Mouse (Mus musculus) 416B (cell line): ENCODE results near the gene Rin1.

Experiments used
- DNase-seq: peaks from one replicate; pipeline ENCODE4 v3.0.0; 2011; ENCODE audit warnings: low read depth

Gene Rin1

DNA sequence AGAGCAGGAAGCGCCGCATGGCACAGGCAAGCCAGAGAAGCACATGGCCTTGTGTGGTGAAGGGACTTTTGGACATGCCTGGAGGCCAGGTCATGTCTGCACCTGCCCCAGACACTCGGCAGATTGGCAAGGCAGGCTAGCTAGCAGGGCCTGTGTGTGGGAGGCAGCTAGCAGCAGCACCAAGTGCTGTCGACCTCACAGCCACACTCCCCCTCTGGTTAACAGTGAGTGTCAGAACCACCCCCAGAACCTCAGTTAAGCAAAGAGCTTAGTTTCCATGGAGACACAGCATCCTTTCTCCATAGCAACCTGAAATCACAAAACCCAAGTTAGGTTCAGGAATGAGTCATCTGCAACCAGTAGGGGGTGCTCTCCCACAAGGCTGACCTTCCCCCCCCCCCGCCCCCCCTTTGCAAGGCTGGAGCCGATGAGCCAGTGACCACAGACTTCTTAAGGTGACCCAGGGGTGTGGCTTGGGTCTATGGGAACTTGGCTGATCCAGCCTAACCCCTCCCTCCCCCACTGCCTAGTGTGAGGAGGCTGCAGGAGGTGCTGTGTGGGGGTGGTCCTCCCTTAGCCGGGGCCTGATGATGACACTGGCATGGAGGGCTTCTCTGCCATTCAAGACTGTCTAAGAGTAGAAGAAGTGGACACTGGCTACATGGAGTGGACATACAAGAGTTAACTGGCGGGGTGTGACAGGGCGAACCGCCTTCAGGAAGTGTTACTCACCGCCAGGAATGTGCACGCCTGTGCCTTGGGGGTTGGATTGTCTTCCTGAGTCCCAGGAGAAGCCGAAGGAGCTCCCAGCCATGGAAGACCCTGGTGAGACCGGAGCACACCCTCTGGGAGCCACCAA lies at the start of gene Rin1:
Rin1 (plus strand) TSS at position 435 of the 859 bp plus-strand sequence.
- DNase-seq = peak; percentile 95

DNA sequence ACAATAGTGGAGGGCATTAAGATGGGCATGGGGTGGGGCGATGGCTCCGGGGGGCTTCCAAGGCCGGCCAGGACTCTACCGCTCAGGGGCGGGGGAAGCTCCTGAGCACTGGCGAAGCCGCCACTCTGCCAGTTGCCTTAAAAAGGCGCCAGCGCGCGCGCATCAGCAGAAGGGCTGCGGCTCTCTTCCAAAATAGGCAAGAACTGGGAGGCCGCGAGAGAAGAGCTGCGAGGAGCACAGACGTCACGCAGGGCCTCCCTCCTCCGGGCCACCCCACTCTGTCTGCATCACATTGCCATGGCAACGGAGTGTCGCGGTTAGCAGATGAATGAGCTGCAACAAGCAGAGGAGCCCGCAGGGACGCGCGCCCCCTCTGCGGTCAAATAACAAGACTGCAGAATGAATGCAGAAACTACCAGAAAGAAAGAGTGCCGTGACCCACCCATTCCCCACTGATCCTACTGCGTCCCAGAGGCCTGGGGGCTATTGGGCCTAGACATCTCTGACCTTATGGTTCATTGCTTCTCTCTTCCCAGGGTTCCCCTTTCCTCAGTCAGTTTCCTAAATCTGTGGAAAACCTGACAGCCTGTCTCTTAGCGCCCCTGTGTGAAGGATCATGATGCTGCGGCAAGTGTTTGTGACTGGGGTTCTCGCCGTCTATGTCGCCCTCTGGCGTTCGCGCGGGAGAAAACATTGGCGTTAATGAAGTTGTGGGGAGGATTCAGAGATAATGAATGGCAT lies 48.4 kb upstream of the Rin1 start:
- DNase-seq = peak; percentile 74

DNA sequence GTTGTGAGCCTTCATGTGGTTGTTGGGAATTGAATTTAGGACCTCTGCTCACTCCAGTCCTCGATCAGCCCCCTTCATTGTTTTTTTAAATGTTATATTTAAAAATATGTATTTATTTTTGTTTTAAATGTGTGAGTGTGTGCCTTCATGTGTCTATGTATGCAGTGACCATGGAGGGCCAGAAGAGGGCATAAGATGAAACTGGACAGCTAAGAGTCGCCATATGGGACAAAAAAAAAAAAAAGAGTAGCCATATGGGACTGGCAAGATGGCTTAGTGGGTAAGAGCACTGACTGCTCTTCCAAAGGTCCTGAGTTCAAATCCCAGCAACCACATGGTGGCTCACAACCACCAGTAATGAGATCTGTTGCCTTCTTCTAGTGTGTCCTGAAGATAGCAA lies 46.6 kb upstream of the Rin1 start:
- DNase-seq = peak; percentile 55

DNA sequence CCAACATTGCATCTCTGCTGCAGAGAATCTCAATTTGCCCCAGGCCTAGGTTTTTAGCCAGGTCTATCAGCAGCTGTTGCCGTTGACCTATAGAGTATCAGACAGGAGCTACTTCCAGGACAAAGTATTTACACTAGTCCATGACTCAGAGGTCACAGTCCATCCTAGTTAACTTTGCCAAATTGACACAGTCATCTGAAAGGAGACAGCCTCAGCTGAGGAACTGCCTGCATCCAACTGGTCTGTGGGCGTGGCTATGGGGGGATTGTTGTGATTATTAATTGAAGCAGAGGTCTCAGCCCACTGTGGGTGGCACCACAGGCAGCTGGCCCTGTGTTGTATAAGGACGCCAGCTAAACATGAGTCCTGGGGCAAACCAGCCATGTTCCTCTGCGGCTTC lies 45.4 kb upstream of the Rin1 start:
- no peak for DNase-seq

DNA sequence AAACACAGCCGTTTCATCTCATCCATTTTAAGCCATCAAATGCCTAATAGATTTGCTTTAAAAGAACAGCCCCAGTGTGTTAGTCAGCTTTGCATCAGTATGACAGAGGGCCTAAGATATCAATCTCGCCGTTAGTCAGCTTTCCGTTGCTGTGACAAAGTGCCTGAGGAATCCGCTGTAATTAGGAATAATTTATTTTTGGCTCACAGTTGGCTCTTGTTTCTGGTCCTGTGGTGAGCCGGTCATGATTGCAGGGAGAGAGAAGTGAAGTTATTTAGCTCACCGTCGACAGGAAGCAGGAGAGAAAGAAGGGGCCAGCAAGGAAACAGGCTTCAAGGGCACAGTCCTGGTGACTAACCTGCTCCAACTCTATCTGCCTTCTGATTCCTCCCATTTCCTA lies 37.1 kb upstream of the Rin1 start:
- DNase-seq = peak; percentile 67

DNA sequence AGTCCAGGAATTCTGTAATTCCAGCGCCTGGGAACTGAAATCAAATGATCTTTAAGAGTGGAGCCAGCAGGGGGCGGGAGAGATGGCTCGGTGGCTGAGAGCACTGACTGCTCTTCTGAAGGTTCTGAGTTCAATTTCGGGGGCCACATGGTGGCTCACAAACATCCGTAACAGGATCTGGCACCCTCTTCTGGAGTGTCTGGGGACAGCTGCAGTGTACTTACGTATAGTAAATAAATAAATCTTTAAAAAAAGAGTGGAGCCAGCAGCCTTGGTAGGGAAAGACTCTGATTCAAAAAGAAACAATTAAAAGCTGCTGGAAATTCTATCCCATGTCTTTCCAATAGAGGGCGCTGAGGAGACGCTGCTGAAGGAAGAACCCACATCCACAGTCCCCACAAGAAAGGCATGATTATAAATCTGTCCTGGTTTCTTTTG lies 35.3 kb upstream of the Rin1 start:
- DNase-seq = peak; percentile 78

DNA sequence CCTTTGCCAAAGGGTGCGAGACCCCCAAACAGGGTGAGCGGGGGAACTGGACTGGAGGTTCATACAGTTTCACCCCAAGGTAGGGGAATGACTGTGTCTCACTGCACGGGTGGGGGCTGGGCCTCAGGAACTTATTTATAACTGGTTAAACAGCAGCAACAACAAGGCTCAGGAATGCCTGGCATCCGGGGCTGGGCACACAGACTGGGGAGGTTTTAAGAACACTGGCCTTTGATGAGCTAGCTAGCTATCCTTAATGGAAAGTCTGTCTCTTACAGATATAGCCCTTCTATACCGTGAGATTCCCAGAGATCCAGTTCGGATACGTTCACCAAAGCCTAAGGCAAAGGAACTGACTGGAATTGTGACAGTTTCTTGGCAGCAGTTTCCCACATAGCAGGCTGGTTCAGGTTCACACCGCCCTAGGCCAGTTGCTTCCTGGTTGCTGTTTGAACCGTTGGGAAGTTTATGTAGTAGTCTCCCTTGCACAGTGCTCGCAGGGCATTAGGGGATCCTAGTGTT lies 34.0 kb upstream of the Rin1 start:
- no peak for DNase-seq

DNA sequence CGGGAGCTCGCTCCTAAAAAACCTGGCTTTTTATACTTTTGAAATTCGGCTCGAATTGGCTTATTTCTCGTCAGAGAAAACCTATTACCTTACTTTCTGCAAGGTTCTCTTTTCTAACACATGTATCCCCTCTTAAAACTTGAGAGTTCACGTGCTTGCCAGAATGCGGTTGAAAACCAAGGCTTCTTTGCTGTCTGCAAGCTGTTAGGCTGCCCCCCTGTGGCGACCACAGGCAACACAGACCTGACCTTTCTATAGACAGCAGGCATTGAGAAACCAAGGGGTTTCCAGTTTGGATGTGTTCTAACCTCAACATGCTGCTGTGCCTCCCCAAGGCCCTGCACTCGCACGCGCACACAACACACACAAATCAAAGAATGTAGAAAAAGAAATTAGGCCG lies 33.5 kb upstream of the Rin1 start:
- peak; percentile 90 for DNase-seq

DNA sequence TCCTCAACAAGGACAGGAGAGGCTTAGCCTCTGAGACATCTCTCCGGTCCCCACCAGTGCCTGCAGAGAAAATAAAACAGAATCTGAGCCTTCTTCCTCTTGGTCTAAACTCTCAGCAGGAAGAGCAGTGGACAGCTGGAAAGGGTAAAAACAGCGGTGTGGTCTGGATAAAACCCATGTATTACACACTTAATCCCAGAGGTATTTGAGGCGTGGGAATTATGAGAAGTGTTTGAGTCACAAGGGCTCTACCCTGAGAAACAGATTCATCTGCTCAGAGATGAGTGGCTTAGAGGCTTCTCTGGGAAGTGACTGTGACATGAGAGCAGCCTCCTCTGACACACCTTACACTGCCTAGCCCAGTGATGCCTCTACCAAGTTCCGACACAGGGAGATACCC lies 32.7 kb upstream of the Rin1 start:
- no peak for DNase-seq

DNA sequence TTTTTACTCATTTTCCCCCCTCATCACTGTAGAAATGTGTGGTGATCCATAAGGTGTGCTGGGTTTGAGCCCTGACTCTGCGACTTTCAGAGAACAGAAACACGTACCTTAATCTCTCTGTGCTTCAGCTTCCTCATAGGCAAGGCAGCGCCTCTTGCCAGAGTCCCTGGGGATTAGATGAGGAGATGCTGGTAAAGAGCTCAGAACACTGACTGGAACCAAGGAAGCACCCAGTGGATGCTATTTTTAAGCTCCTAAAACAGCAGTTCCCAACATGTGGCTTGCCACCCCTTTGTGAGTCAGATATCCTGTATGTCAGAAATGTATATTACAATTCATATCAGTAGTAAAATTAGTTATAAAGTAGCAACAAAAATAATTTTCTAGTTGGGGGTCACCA lies 32.1 kb upstream of the Rin1 start:
- DNase-seq = no peak

DNA sequence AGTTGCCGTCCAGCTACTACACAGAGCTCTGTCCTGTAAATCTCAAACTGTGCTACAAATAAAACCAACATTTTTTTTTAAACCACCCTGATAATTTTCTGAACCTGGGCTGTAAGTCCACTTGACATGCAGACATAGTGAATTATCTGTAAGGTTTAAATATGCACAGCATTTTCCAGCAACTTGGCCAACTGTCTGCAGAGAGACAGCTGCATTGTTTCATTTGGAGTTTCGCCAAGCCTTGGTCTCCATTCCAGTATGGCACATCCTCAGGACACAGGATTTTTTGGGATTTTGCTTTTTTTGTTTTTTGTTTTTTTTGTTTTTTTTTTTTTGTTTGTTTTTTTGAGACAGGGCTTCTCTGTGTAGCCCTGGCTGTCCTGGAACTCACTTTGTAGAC lies 28.9 kb upstream of the Rin1 start:
- no peak for DNase-seq

DNA sequence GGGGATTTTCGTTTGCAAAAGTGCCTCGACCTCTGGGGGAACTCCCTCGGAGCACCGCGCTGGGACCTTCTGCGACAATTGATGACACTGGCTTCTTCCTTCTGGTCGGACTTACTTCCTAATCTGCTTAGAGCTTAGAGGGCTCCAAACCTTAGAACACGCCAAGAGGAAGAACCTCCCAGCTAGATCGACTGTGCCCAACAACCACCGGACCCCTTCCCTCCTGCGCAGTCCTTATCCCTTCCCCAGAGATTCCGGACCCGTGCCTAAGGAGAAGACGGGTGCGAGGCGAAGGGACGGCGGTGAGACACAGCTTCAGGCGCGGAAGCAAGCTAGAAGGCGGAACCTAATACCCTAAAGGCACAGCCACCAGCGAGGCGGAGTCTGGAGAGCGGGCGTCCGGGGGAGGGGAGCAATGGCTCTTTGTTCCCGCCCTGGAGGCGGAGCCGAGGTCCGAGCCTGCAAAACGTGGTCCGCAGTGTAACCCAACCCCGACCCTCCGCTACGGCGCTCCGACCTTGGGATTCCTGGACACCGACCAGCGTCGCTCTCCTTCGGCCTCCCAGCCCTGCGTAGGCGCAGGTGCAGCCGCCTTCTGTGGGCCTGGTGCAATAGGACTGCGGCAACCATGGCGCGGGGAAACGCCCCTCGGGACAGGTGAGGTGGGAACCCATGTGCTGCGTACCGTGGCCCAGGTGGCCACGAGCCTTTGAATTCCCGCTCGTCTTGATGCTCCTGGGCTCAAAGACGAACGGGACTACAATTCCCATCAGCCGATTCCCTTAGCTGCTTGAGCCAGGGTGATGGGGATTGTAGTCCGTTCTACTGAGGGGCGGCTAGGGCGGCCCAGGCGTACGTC lies 26.4 kb upstream of the Rin1 start, which contains the start of gene Slc29a2:
Slc29a2 (plus strand) TSS at position 240 of the 859 bp plus-strand sequence.
- peak; percentile 93 for DNase-seq

DNA sequence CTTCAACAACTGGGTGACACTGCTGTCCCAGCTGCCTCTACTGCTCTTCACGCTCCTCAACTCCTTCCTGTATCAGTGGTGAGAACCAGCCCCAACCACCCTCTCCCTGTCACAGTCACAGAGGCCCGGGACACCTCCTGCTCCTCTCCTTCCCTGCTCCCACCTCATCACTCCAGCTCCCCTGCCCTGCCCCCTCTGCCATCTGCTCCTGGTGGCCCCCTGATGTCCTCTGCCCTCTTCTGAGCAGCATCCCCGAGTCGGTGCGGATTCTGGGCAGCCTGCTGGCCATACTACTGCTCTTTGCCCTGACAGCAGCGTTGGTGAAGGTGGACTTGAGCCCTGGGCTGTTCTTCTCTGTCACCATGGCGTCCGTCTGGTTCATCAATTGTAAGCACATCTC lies 24.2 kb upstream of the Rin1 start:
- no peak for DNase-seq

DNA sequence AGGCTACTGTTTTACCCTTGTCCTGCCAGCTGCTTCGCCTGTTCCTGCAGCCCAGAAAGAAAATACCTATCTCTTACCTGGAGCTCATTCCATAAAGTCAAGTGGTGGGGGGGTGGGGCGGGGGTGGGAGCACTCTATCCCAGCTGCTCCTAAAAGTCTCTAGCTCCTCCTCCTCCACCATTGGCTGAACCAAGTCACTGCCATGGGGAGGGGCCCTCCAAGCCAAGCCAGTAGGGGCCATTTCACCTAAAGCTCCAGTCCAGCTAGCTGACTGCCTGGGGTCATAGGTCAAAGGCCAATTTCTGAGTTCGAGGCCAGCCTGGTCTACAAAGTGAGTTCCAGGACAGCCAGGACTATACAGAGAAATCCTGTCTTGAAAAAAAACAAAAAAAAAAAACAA lies 17.6 kb upstream of the Rin1 start:
- DNase-seq = no peak

DNA sequence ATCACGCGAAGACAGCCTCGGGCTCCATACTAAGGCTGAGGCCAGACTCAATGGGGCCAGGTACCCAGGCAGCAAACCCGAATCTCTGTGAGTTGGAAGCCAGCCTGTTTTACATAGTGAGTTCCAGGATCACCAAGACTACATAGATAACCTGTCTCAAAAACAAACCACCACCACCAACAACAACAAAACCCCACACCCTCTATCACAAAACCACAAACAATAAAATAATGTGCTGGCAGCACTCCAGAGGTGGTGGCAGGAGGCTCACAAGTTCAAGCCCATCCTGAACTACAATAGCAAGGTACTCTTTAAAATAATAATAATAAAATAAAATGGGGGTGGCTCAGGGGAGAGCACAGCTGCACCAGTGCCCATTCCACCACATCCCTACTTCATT lies 13.7 kb upstream of the Rin1 start:
- DNase-seq = no peak

DNA sequence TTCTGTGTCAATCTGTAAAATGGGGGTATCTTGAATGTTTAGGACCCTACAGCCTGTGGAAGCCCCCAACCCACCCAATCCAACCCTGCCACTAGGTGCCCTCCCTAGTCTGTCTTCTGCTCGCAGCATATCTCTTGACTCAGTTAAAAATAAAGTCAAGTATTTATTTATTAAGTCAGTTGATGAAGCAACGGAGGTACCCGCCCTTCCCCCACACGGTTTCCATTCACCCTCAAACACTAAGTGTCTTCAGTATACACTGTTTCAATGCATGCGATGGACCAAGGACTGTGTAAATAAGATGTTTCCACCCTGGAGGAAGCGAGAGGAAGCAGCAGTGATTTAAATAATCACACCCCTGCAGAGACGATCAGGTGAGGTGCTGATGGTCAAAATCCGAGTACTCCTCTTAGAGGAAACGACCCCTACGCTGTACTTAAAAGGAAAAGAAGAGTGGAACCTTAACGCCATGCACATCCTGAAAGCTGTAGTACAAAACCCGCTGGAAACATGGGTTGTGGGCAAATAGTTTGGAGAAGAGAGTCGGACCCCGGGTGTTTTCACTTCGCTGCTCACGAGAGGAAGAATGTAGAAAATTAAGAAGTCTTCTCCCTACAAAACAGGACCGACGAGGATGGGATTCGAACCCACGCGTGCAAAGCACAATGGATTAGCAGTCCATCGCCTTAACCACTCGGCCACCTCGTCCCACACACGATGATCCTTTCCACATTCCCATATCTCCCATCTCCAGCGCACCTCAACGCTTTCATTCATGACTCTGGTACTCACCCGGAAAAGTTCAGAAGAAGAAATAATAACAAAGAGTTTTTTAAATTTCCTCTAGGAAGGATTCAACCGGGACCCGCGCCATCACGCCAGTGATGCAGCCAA lies 12.4 kb upstream of the Rin1 start:
- DNase-seq = peak; percentile 90

DNA sequence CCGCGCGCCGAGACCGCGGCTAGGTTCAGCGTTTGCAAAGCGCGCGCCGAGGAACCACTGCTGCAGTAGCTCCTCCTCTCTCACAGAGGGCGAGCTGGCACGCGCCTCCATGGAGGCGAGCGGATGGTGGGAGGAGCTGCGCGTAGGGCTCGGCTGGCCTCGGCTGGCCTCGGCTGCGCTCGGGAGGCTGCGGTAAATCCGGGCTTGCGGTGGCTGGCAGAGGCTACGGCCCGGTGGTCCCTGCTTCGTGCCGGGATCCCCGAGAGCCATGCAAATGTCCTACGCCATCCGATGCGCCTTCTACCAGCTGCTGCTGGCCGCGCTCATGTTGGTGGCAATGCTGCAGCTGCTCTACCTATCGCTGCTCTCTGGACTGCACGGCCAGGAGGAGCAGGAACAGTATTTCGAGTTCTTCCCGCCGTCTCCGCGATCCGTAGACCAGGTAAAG lies 11.5 kb upstream of the Rin1 start, which contains the start of the genes B4gat1 and AC124502.3:
B4gat1 (plus strand) TSS at position 118 of the 448 bp plus-strand sequence.
AC124502.3 (plus strand) TSS at position 183 of the 448 bp plus-strand sequence.
- peak; percentile 90 for DNase-seq

DNA sequence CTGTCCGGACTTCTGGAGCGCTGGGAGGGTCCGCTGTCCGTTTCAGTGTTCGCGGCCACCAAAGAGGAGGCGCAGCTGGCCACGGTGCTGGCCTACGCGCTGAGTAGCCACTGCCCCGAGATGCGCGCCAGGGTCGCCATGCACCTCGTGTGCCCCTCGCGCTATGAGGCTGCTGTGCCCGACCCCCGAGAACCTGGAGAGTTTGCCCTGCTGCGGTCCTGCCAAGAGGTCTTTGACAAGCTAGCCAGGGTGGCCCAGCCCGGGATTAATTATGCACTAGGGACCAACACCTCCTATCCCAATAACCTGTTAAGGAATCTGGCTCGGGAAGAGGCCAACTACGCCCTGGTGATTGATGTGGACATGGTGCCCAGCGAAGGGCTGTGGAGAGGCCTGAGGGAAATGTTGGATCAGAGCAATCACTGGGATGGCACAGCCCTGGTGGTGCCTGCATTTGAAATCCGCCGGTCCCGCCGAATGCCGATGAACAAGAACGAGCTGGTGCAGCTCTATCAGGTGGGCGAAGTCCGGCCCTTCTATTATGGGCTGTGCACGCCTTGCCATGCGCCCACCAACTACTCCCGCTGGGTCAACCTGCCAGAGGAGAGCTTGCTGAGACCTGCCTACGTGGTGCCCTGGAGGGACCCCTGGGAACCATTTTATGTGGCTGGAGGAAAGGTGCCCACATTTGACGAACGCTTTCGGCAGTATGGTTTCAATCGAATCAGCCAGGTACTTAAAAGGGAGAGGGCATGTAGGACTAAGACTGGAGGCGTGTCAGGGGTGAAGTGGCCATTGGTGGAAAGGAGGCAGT lies 10.8 kb upstream of the Rin1 start:
- DNase-seq = no peak

DNA sequence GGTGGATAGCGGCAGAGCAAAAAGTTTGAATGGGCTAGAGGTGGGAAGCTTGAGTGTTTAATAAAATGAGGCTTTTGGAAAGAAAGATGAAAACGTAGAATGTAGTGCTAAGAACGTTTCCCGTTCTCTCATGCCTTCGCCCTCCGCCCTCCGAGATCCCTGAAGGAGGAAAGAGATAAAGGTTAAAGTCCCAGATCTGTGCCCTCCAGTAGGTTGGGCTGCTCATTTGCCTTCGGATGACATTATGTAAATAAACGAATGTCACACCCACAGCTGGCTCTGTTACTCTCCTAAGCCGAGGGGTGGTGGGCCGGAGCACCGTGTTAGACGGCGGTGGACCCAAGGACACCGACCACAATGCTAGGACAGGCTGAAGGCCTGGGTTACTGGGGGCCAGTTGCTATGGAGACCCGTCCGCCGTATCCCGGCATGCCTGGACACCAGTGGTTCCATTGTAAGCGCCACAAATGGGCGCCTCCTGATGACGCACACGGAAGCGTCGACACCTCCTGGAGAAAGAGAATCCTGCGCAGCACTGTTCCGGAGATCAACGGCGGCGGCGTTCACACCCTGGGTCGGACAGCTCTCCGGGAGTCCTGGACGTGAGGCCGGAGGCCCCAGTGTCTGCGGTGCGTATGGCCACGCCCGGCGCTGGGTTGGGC lies 9.3 kb upstream of the Rin1 start, which contains the start of gene Brms1:
Brms1 (plus strand) TSS at position 493 of the 662 bp plus-strand sequence.
- DNase-seq = peak; percentile 96
